Mouse (Mus musculus) cerebellum, adult 2 months (tissue): ENCODE data around the gene Ube2d2b. TPM values are rescaled to one million over a fixed set of nuclear protein-coding genes. Genes with fewer than 3 reads are reported as not detected.

Source experiments
- DNase-seq, 2 experiments: peaks; one replicate each; pipeline ENCODE4 v3.0.0; 2021
- H3K27ac ChIP-seq: fragments of 200-500 bp; 2 replicates; pipeline ENCODE4 v1.5.1; 2012; ENCODE audit warnings: low read length, control low read depth, inconsistent platforms; ENCODE audit not compliant: insufficient read depth
- H3K27me3 ChIP-seq: fragments of 200-500 bp; 2 replicates; pipeline ENCODE4 v1.6.1; 2012; ENCODE audit warnings: inconsistent platforms, mild to moderate bottlenecking, low read length, moderate library complexity; ENCODE audit not compliant: control insufficient read depth, insufficient read depth
- H3K4me1 ChIP-seq: fragments of 200-500 bp; 2 replicates; pipeline ENCODE4 v1.6.1; 2011; ENCODE audit warnings: low read length; ENCODE audit not compliant: control insufficient read depth, insufficient read depth
- H3K4me3 ChIP-seq: fragments of 200-500 bp; replicated peaks from 2 replicates; pipeline ENCODE3; 2011; ENCODE audit warnings: mild to moderate bottlenecking, low read depth, low read length, control low read depth; ENCODE audit not compliant: insufficient read depth
- CTCF ChIP-seq: fragments of 200-500 bp; IDR thresholded peaks from 2 replicates; pipeline ENCODE4 v1.5.1; 2011; ENCODE audit warnings: low read depth, mild to moderate bottlenecking, control low read depth, low read length, moderate library complexity, borderline replicate concordance; ENCODE audit not compliant: insufficient read depth
- POLR2A ChIP-seq: fragments of 200-500 bp; IDR thresholded peaks from 2 replicates; pipeline ENCODE4 v1.6.1; 2011; ENCODE audit warnings: low read length, control low read depth, borderline replicate concordance; ENCODE audit not compliant: insufficient read depth
- WGBS: fragments of 180-500 bp; shearing (Covaris S2); methylation state at CpG from one replicate; pipeline ENCODE4 v1.1.7; 2018; 5-methylcytosine and 5-hydroxymethylcytosine counted together
- polyA plus RNA-seq: library from polyadenylated mRNA; depleted of rRNA; stranded (reverse); fragments of >200 nt; gene quantifications from 2 replicates; pipeline ENCODE4 v1.2.3, GENCODE M21; 2012; rRNA removed

Gene Ube2d2b
- polyA plus RNA-seq: not detected in 2 replicates

DNA sequence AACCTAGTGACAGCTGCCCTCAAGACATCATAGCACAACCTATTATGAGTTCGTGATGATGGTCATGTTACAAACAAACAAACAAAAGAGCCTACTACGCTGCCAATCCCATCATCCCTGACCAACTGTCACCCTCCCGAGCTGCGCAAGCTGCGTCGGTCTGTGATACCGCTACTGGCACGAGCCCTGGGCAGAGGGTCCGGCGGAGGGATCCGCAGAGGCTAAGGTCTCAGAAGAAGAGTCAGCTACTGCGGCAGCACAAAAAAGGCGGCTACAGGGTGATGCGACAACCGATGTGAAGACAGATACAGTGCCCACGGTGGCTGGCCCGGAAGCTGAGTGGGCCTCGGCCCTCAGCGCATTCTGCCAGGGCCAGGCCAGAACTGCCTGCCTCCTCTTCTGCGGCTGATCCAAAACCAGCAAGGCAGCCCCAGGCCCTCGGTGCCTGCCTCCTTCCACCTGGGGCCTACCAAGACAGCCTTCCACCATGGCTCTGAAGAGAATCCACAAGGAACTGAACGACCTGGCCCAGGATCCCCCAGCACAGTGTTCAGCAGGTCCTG is at the start of gene Ube2d2b:
Ube2d2b (plus strand) TSS at position 102 of the 563 bp plus-strand sequence.
- no peak for TF ChIP-seq POLR2A
- TF ChIP-seq CTCF: no peak
- Histone ChIP-seq H3K27ac (no peak within 1 kb of the TSS), H3K4me1 (no peaks in the 10 kb centered on the region), H3K27me3 (no peaks in the 10 kb centered on the region), H3K4me3 (no peak within 1 kb of the TSS)
- WGBS: 98% methylated on average over 22 of the region's 22 CpGs
- no peak for DNase-seq

DNA sequence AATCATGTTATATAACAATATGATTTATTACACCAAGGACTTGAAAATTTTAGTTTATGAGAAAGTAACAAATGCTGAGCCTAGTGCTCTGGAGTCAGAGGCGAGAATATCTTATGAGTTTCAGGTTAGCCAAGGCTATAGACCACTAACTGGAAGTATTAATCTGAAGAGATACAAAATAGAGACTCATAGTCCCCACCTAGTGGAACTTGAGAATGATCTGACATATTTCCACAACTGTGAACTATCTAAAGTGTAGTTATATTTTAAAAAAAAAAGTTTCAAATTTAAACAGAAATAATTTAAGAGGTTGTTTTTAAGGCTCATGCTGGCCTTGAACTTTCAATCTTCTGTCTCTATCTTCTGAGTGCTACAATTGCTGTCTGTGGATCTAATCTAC is 47.5 kb upstream of the Ube2d2b start:
- no peak for DNase-seq
- 96% methylated on average over 1 of the region's 1 CpGs for WGBS
- no peak for TF ChIP-seq CTCF
- no peak for TF ChIP-seq POLR2A
- Histone ChIP-seq H3K27me3 (no peaks in the 10 kb centered on the region), H3K4me1 (no peaks in the 10 kb centered on the region), H3K4me3 (no peak overlapping the region), H3K27ac (no peak overlapping the region)

DNA sequence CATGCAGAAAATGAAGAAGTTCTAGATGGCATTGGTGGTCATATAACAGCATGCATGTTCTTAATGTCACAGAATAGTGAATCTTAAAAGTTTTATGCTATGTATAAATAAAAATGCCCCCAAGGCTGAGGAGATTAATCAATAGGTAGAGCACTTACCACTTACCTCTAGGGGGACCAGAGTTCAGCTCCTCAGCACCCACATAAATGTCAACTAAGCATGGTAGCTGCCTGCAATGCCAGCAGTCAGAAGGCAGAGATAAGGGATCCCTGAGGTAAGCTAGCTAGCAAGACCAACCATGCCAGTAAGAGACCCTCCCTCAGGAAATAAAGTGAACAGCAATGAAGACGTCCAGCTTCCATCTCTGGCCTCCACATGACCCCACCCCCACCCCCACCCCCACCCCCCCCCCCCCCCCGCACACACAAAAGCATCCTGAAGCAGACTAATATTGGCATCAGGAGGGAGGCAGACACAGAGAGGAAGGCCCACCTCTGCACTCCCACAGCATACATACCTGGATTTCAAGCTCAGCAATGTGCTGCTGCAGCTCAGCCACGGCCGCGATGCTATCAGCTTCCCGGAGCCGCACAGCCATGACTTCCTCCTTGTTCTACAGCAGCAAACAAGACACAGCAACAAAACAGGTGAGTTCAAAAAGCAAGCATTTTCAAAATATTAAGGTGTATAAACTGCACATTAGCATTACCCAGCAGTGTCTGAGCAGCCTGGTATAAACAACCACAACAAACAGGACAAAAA is 42.0 kb upstream of the Ube2d2b start:
- Histone ChIP-seq H3K4me3 (no peak overlapping the region), H3K4me1 (no peaks in the 10 kb centered on the region), H3K27me3 (no peaks in the 10 kb centered on the region), H3K27ac (no peak overlapping the region)
- 85% methylated on average over 6 of the region's 7 CpGs for WGBS
- TF ChIP-seq POLR2A (no peak), CTCF (no peak)
- DNase-seq: no peak

DNA sequence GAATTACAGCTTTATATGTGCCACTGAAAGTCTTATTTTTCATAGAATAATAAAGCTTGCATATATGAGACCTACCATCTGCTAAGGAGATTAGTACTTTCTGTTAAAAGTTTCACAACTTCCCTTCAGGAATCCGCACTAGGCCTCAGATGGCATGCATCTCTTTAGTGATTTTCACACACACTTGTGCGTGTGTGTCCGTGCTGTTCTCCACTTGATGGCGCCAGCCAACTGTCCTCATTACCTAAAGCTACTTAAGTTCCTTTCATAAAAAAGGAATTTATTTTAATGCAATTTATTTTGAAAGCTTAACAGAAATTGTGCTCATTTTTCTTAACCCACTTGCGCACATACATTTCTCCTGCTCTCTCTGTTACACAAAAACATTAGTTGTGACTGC is 40.4 kb upstream of the Ube2d2b start:
- TF ChIP-seq CTCF (peak; percentile 52; the same call in 1 of the 2 replicates), POLR2A (no peak)
- no peak for DNase-seq
- 71% methylated on average over 5 of the region's 5 CpGs for WGBS
- H3K4me3 ChIP-seq: no peak overlapping the region
- no peak overlapping the region for H3K27ac ChIP-seq
- H3K4me1 ChIP-seq: no peaks in the 10 kb centered on the region
- H3K27me3 ChIP-seq: no peaks in the 10 kb centered on the region

DNA sequence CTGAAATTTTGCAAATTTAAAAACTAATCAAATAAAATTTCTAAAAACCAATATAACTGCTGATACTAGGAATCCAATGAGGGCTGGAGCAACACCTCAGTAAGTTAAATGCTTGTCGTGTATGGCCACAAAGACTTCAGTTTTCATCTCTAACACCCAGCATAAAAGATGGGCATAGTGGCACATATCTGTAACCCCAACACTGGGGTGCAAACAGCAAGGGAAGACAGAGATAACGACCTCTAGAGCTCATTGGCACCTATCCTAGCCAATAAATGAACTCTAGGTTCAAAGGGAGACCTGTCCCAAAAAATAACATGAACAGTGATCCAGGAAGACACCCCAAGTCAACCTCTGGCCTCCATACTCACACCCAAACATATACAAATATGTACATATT is 37.9 kb upstream of the Ube2d2b start:
- Histone ChIP-seq H3K4me1 (no peaks in the 10 kb centered on the region), H3K27me3 (no peaks in the 10 kb centered on the region), H3K27ac (no peak overlapping the region), H3K4me3 (no peak overlapping the region)
- 94% methylated on average over 2 of the region's 2 CpGs for WGBS
- DNase-seq: no peak
- TF ChIP-seq POLR2A (no peak), CTCF (no peak)

DNA sequence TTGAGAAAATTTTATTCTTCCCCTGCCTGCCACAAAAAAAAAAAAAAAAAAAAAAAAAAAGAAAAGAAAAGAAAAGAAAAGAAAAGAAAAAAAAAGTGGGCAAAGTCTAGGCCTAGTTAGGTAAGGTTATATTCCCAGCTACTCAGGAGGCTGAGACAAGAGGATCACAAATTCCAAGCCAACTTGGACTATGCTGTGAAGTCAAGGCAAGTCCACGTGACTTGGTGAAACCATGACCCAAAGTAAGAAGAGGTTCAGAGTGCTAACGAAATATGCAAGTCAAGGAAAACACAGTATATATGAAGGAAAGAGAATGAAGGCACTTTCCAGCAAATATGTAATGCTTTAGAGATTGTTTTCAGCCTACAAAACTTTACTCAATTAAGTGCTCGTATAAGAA is 37.4 kb upstream of the Ube2d2b start:
- TF ChIP-seq POLR2A (no peak), CTCF (no peak)
- WGBS: 96% methylated on average over 3 of the region's 3 CpGs
- H3K27me3 ChIP-seq: no peaks in the 10 kb centered on the region
- no peak overlapping the region for H3K4me3 ChIP-seq
- H3K4me1 ChIP-seq: no peaks in the 10 kb centered on the region
- no peak for DNase-seq
- no peak overlapping the region for H3K27ac ChIP-seq

DNA sequence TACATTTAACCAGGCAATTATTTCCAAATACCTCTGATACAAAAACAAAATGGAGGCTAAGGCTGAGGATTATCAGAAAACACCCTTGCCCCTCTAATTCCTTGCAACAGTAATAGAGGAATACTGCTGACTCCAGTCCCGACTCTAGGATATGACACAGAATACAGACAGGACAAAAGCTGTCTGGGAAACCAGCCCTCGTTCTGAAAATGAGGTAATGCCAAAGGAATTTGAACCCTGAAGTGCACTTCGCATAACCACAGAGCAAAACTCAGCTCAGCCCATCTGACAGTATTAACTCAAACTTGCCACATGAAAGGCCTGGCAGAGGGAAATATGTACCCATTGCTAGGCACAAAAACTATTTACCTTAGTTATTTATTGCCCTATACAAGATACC is 36.6 kb upstream of the Ube2d2b start:
- Histone ChIP-seq H3K4me1 (no peaks in the 10 kb centered on the region), H3K4me3 (no peak overlapping the region), H3K27ac (no peak overlapping the region), H3K27me3 (no peaks in the 10 kb centered on the region)
- 32% methylated on average over 3 of the region's 3 CpGs for WGBS
- TF ChIP-seq CTCF (no peak), POLR2A (no peak)
- DNase-seq: no peak

DNA sequence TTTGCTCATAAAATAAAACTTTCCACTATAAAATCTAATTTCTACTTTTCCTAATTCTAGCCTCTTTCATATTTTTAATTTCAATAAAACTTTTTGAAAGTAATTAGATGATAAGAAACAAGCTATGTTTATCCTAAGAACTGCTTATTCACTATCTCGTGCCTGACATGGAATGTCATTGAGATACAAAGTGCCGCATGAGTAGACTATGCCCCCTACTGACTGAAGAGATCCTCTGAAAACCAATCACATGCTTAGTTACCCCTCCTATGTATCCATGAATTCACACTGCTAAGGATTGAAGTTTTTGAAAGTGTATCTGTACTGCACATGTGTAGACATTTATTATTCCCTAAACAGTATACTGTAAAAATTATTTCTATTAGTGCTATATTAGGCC is 36.0 kb upstream of the Ube2d2b start:
- H3K27me3 ChIP-seq: no peaks in the 10 kb centered on the region
- WGBS: 33% methylated on average over 2 of the region's 2 CpGs

More for the DNA sequence above, 36.0 kb upstream of the Ube2d2b start:
- no peak overlapping the region for H3K4me3 ChIP-seq
- H3K4me1 ChIP-seq: no peaks in the 10 kb centered on the region
- no peak for TF ChIP-seq POLR2A
- no peak for TF ChIP-seq CTCF
- H3K27ac ChIP-seq: no peak overlapping the region
- no peak for DNase-seq
